Mouse (Mus musculus) G1E (cell line): ENCODE results near the gene Slc44a3.

Source experiments
- CTCF ChIP-seq: IDR thresholded peaks from 2 replicates; pipeline ENCODE4 v1.5.1; 2012; ENCODE audit warnings: low read depth, low read length, inconsistent platforms, mixed read lengths
- GATA1 ChIP-seq: IDR thresholded peaks from 2 replicates; pipeline ENCODE4 v1.6.1; 2012; ENCODE audit warnings: borderline replicate concordance, low read length, inconsistent platforms, mixed read lengths
- TAL1 ChIP-seq: conservative IDR thresholded peaks from 2 replicates; pipeline ENCODE4 v1.6.1; 2012; ENCODE audit warnings: low read depth, low read length, inconsistent platforms, mixed read lengths

- TF ChIP-seq CTCF (no peak), GATA1 (no peak), TAL1 (no peak)
These were observed 8.4 kb upstream of the Slc44a3 start for GRCm38 (mm10) chr3:121540621-121541020.
